Mouse (Mus musculus) midbrain, embryonic 12.5 days (tissue): ENCODE data around the gene Olfr592. TPM values are rescaled to one million over a fixed set of nuclear protein-coding genes. Genes with fewer than 3 reads are reported as not detected.
"Not testable (repeated sequence)": the region's sequence is repeated elsewhere in the genome, so short reads cannot be mapped to it uniquely, and the experiment has no call there.

Source experiments
- ATAC-seq: fragments of 200-750 bp; cut with Nextera tagmentation; 2 replicates; pipeline ENCODE4 v1.8.0; 2017; ENCODE audit warnings: low read depth, moderate TSS enrichment, moderate library complexity; ENCODE audit not compliant: low FRiP score
- H3K27ac ChIP-seq: fragments of 300-500 bp; sonication (generic); replicated peaks from 2 replicates; pipeline ENCODE4 v1.5.1; 2016; ENCODE audit warnings: mild to moderate bottlenecking
- H3K27me3 ChIP-seq: fragments of 300-500 bp; sonication (generic); 2 replicates; pipeline ENCODE4 v1.6.1; 2016; ENCODE audit warnings: mild to moderate bottlenecking
- H3K36me3 ChIP-seq: fragments of 300-500 bp; sonication (generic); 2 replicates; pipeline ENCODE4 v1.6.1; 2016
- H3K4me1 ChIP-seq: fragments of 300-500 bp; sonication (generic); 2 replicates; pipeline ENCODE4 v1.6.1; 2016
- H3K4me2 ChIP-seq: fragments of 300-500 bp; sonication (generic); replicated peaks from 2 replicates; pipeline ENCODE4 v1.6.1; 2016; ENCODE audit warnings: mild to moderate bottlenecking, moderate library complexity
- H3K4me3 ChIP-seq: fragments of 300-500 bp; sonication (generic); 2 replicates; pipeline ENCODE4 v1.5.1; 2016; ENCODE audit warnings: mild to moderate bottlenecking
- H3K9ac ChIP-seq: fragments of 300-500 bp; sonication (generic); replicated peaks from 2 replicates; pipeline ENCODE4 v1.6.1; 2016; ENCODE audit warnings: mild to moderate bottlenecking, moderate library complexity
- H3K9me3 ChIP-seq: fragments of 300-500 bp; sonication (generic); 2 replicates; pipeline ENCODE4 v1.6.1; 2016; ENCODE audit warnings: mild to moderate bottlenecking
- WGBS: fragments of 180-500 bp; shearing (Covaris S2); methylation state at CpG from one replicate; pipeline ENCODE4 v1.1.7; 2016; 5-methylcytosine and 5-hydroxymethylcytosine counted together
- polyA plus RNA-seq: library from polyadenylated mRNA; unstranded; fragments of >200 nt; fragmentation: Nextera tagmentation; extraction: Ambion mirVana; gene quantifications from 2 replicates; pipeline ENCODE4 v1.2.1, GENCODE M21; 2016

The Olfr592 gene
- polyA plus RNA-seq, result not detected in 2 replicates

DNA sequence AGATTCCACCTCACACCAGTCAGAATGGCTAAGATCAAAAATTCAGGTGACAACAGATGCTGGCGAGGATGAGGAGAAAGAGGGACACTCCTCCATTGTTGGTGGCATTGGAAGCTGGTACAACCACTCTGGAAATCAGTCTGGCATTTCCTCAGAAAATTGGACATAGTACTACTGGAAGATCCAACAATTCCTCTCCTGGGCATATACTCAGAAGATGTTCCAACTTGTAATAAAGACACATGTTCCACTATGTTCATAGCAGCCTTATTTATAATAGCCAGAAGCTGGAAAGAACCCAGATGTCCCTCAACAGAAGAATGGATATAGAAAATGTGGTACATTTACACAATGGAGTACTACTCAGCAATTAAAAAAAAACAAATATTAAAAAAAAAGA lies at the start of gene Olfr592:
Olfr592 (plus strand) TSS at position 301 of the 400 bp plus-strand sequence.
- not testable (repeated sequence) for H3K4me3 ChIP-seq, H3K27ac ChIP-seq, H3K4me1 ChIP-seq, H3K36me3 ChIP-seq, H3K4me2 ChIP-seq, ATAC-seq, H3K27me3 ChIP-seq, H3K9ac ChIP-seq, H3K9me3 ChIP-seq
- 86% methylated on average over 1 of the region's 1 CpGs for WGBS

GRCm38 (mm10) chr7:103140579-103140978 lies 44.0 kb upstream of the Olfr592 start, which contains the start of gene Olfr588-ps1:
Gene Olfr588-ps1 (plus strand): TSS chr7:103140879.
- no peak for ATAC-seq
- Histone ChIP-seq H3K4me3 (no peak within 1 kb of the TSS), H3K36me3 (no peaks in the 10 kb centered on the region), H3K9me3 (no peaks in the 10 kb centered on the region), H3K27ac (no peak within 1 kb of the TSS), H3K27me3 (no peaks in the 10 kb centered on the region), H3K4me1 (no peaks in the 10 kb centered on the region), H3K4me2 (no peak within 1 kb of the TSS), H3K9ac (no peak within 1 kb of the TSS)
- WGBS, result 88% methylated on average over 1 of the region's 1 CpGs

DNA sequence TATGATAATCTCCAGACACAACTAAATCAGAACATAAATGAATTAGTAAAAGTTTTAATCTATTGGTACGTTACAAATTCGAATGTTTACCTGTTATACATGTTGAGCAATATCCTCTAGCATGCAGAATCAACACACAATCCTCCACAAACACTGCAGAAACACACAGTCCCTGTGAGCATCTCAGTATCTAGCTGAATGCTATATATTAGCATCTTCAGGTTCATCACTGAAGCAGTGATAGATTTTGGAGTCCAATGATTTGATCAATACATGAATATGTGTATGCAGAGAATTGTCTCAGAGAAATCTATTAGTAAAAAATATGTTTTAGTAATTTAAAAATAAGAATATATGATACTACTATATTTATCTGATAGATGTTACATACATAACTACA lies 28.3 kb upstream of the Olfr592 start, which contains the start of gene Olfr589:
Olfr589 (minus strand) TSS at position 101 of the 400 bp plus-strand sequence.
- 71% methylated on average over 2 of the region's 2 CpGs for WGBS

GRCm38 (mm10) chr7:103169697-103170096 lies 14.9 kb upstream of the Olfr592 start:
- no peaks in the 10 kb centered on the region for H3K27me3 ChIP-seq
- no peaks in the 10 kb centered on the region for H3K4me1 ChIP-seq
- H3K4me2 ChIP-seq, result no peak overlapping the region
- no peaks in the 10 kb centered on the region for H3K36me3 ChIP-seq
- WGBS, result 78% methylated on average over 5 of the region's 5 CpGs
- no peaks in the 10 kb centered on the region for H3K9me3 ChIP-seq
- H3K9ac ChIP-seq, result no peak overlapping the region
- H3K4me3 ChIP-seq, result no peak overlapping the region
- ATAC-seq, result no peak
- no peak overlapping the region for H3K27ac ChIP-seq

More for the DNA sequence above, 28.3 kb upstream of the Olfr592 start, which contains the start of gene Olfr589:
- Histone ChIP-seq H3K4me1 (no peaks in the 10 kb centered on the region), H3K9ac (no peak within 1 kb of the TSS), H3K4me2 (no peak within 1 kb of the TSS), H3K4me3 (no peak within 1 kb of the TSS), H3K9me3 (no peaks in the 10 kb centered on the region), H3K27me3 (no peaks in the 10 kb centered on the region), H3K27ac (no peak within 1 kb of the TSS), H3K36me3 (no peaks in the 10 kb centered on the region)
- no peak for ATAC-seq

DNA sequence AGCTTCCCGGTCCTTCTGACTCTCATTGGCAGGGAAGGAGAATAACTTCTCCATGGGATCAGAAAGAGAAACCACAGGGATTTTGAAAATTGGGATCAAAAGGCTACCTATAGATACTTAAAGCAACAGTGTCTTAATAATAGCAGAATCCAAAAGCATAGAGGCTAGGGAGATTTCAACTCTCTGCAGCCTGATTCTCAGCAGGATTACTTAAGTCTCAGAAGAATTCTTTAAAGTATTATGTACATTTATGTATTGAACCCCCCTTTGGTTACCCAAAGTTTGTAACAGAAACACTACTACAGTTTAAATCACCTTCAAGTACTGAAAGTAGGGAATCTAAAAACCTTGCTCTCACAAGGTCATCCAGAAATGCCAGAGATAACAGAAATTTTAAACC lies 6.4 kb upstream of the Olfr592 start, which contains the start of gene Olfr591:
Olfr591 (minus strand) TSS at position 101 of the 400 bp plus-strand sequence.
- 84% methylated on average over 1 of the region's 1 CpGs for WGBS

DNA sequence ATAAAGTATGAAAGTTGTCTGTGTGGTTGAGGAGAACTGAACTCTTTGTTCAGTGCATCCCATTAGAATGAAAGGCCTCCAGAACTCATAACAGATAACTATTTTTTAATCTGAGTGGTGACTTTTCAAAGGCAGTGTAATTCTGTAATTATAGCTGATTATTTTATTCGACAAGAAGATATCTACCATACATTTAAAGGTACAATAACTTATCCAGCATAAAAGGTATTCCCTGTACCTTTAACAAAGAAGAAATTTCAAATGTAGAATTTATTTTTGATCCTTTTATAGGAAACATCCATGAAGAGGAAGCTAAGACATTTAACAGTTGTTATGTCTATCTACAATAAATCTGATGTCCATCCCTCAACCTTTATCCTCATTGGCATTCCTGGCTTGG lies 27.0 kb downstream of the Olfr592 start, which contains the start of gene Olfr593:
Olfr593 (plus strand) TSS at position 301 of the 400 bp plus-strand sequence.
- H3K4me1 ChIP-seq, result no peaks in the 10 kb centered on the region
- no peak for ATAC-seq
- H3K4me3 ChIP-seq, result no peak within 1 kb of the TSS
- H3K4me2 ChIP-seq, result no peak within 1 kb of the TSS
- H3K9ac ChIP-seq, result no peak within 1 kb of the TSS
- H3K27ac ChIP-seq, result no peak within 1 kb of the TSS
- H3K36me3 ChIP-seq, result no peaks in the 10 kb centered on the region
- 69% methylated on average over 1 of the region's 1 CpGs for WGBS
- H3K27me3 ChIP-seq, result no peaks in the 10 kb centered on the region
- no peaks in the 10 kb centered on the region for H3K9me3 ChIP-seq

More for the DNA sequence above, 6.4 kb upstream of the Olfr592 start, which contains the start of gene Olfr591:
- H3K4me3 ChIP-seq, result no peak within 1 kb of the TSS
- no peaks in the 10 kb centered on the region for H3K4me1 ChIP-seq
- ATAC-seq, result no peak
- no peak within 1 kb of the TSS for H3K4me2 ChIP-seq
- no peak within 1 kb of the TSS for H3K9ac ChIP-seq
- H3K9me3 ChIP-seq, result 0 out of 2 replicates have a peak, but pooled peaks cover 3% of the 10 kb centered on the region
- H3K27ac ChIP-seq, result no peak within 1 kb of the TSS
- no peaks in the 10 kb centered on the region for H3K36me3 ChIP-seq
- no peaks in the 10 kb centered on the region for H3K27me3 ChIP-seq

DNA sequence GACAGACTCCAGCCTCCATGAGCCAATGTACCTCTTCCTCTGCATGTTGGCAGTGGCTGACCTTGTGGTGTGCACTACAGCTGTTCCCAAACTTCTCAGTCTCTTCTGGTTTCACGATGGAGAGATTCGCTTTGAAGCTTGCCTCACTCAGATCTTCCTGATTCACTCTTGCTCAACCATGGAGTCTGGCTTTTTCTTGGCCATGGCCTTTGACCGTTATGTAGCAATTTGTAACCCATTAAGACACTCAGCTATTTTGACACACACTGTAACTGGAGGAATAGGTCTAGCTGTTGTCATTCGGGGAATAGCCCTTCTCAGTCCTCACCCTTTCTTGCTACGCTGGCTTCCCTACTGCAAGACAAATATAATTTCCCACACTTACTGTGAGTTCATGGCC lies 27.4 kb downstream of the Olfr592 start:
- 90% methylated on average over 5 of the region's 5 CpGs for WGBS
- H3K36me3 ChIP-seq, H3K27ac ChIP-seq, H3K9me3 ChIP-seq, H3K9ac ChIP-seq, H3K27me3 ChIP-seq, H3K4me3 ChIP-seq, H3K4me2 ChIP-seq, ATAC-seq, H3K4me1 ChIP-seq: not testable (repeated sequence)

- H3K27me3 ChIP-seq, result no peaks in the 10 kb centered on the region
- no peak for ATAC-seq
Observed at GRCm38 (mm10) chr7:103216696-103217095, 32.1 kb downstream of the Olfr592 start, which contains the start of gene Olfr594. Gene Olfr594 (plus strand): TSS chr7:103216996.

More at GRCm38 (mm10) chr7:103216696-103217095, 32.1 kb downstream of the Olfr592 start, which contains the start of gene Olfr594:
- H3K36me3 ChIP-seq, result no peaks in the 10 kb centered on the region
- no peak within 1 kb of the TSS for H3K9ac ChIP-seq
- no peaks in the 10 kb centered on the region for H3K4me1 ChIP-seq
- no peak within 1 kb of the TSS for H3K4me2 ChIP-seq
- no peaks in the 10 kb centered on the region for H3K9me3 ChIP-seq
- H3K27ac ChIP-seq, result no peak within 1 kb of the TSS
- H3K4me3 ChIP-seq, result no peak within 1 kb of the TSS

Other genes starting within 250 kb of the Olfr592 start
- gene Olfr573-ps1, start 242.2 kb upstream of the Olfr592 start, polyA plus RNA-seq, result not detected in 2 replicates
- gene Olfr574, start 236.3 kb upstream of the Olfr592 start, polyA plus RNA-seq, result not detected in 2 replicates
- not detected in 2 replicates for gene Olfr575, start 226.0 kb upstream of the Olfr592 start, polyA plus RNA-seq
- gene Olfr576, start 222.1 kb upstream of the Olfr592 start, polyA plus RNA-seq, result not detected in 2 replicates
- not detected in 2 replicates for gene Olfr577, start 208.9 kb upstream of the Olfr592 start, polyA plus RNA-seq
- not detected in 2 replicates for gene Olfr578, start 195.5 kb upstream of the Olfr592 start, polyA plus RNA-seq
- gene Olfr582, start 146.8 kb upstream of the Olfr592 start, polyA plus RNA-seq, result not detected in 2 replicates
- gene Olfr583, start 133.5 kb upstream of the Olfr592 start, polyA plus RNA-seq, result not detected in 2 replicates
- not detected in 2 replicates for gene Olfr584, start 102.9 kb upstream of the Olfr592 start, polyA plus RNA-seq
- gene Olfr585, start 87.1 kb upstream of the Olfr592 start, polyA plus RNA-seq, result not detected in 2 replicates
- gene Olfr586, start 59.2 kb upstream of the Olfr592 start, polyA plus RNA-seq, result not detected in 2 replicates
- gene Olfr588-ps1, start 43.9 kb upstream of the Olfr592 start, polyA plus RNA-seq, result not detected in 2 replicates
- not detected in 2 replicates for gene Olfr589, start 28.4 kb upstream of the Olfr592 start, polyA plus RNA-seq
- gene Olfr591, start 6.5 kb upstream of the Olfr592 start, polyA plus RNA-seq, result not detected in 2 replicates
- not detected in 2 replicates for gene Olfr593, start 27.1 kb downstream of the Olfr592 start, polyA plus RNA-seq
- gene Olfr594, start 32.2 kb downstream of the Olfr592 start, polyA plus RNA-seq, result not detected in 2 replicates
- gene Usp17ld, start 67.7 kb downstream of the Olfr592 start, polyA plus RNA-seq, result not detected in 2 replicates
- not detected in 2 replicates for gene Olfr596, start 120.8 kb downstream of the Olfr592 start, polyA plus RNA-seq
- gene Olfr597, start 131.5 kb downstream of the Olfr592 start, polyA plus RNA-seq, result not detected in 2 replicates
- gene Olfr598, start 138.8 kb downstream of the Olfr592 start, polyA plus RNA-seq, result not detected in 2 replicates
- gene Olfr599, start 151.1 kb downstream of the Olfr592 start, polyA plus RNA-seq, result not detected in 2 replicates
- not detected in 2 replicates for gene Olfr600, start 164.9 kb downstream of the Olfr592 start, polyA plus RNA-seq
- gene Olfr601, start 177.9 kb downstream of the Olfr592 start, polyA plus RNA-seq, result not detected in 2 replicates
- not detected in 2 replicates for gene Olfr603, start 201.4 kb downstream of the Olfr592 start, polyA plus RNA-seq
- not detected in 2 replicates for gene Usp17lc, start 230.3 kb downstream of the Olfr592 start, polyA plus RNA-seq